Mouse (Mus musculus) olfactory bulb, adult 2 months (tissue): Measurements from ENCODE around the gene Gm1330.
"Not testable (repeated sequence)": the region's sequence is repeated elsewhere in the genome, so short reads cannot be mapped to it uniquely, and the experiment has no call there.

Experiments used
- CTCF ChIP-seq: fragments of 200-500 bp; IDR thresholded peaks from 2 replicates; pipeline ENCODE4 v1.5.1; 2012; ENCODE audit warnings: low read depth, mild to moderate bottlenecking, low read length, moderate library complexity; ENCODE audit not compliant: insufficient read depth
- POLR2A ChIP-seq: fragments of 200-500 bp; IDR thresholded peaks from 2 replicates; pipeline ENCODE4 v1.6.1; 2012; ENCODE audit warnings: mild to moderate bottlenecking, low read depth, low read length, moderate library complexity; ENCODE audit not compliant: insufficient read depth

GRCm38 (mm10) chr2:149017137-149017536 lies 14.1 kb upstream of the Gm1330 start, which contains the start of gene Gm10750:
- not testable (repeated sequence) for TF ChIP-seq POLR2A, CTCF
